Comparison of ENCODE assay signal across 6 mouse cellular contexts in genomic region chr2:21460606-21461005, GRCm38 (mm10).
DNase-seq lines count a peak whose midpoint lies in the region; ATAC-seq and TF ChIP-seq lines count a peak whose summit lies in the region.
"Not testable (repeated sequence)": the region's sequence is repeated elsewhere in the genome, so short reads cannot be mapped to it uniquely, and the experiment has no call there.

No protein-coding gene starts in this region.

- not testable (repeated sequence) for H3K9me3 ChIP-seq in ES-Bruce4 (replicated peaks; ENCODE audit: control insufficient read depth, insufficient read depth, low read length, poor library complexity, severe bottlenecking); ES-E14 (ENCODE audit: control insufficient read depth, insufficient read depth, low read depth, low read length); intestine, embryonic 14.5 days (ENCODE audit: control insufficient read depth, low read length); intestine, embryonic 16.5 days (ENCODE audit: control insufficient read depth, low read length)

- H3K36me3 ChIP-seq in ES-Bruce4 (ENCODE audit: control insufficient read depth, insufficient read depth, low read length, poor library complexity, severe bottlenecking); ES-E14 (ENCODE audit: control insufficient read depth, insufficient read depth, low read length, poor library complexity, severe bottlenecking); intestine, embryonic 14.5 days (ENCODE audit: control insufficient read depth, insufficient read depth, low read length); intestine, embryonic 16.5 days (ENCODE audit: control insufficient read depth, insufficient read depth, low read length): not testable (repeated sequence)

- H3K4me3 ChIP-seq in ES-Bruce4 (ENCODE audit: low read depth, low read length); ES-E14 (ENCODE audit: insufficient read depth in 1 of 2, low read depth in 1 of 2, low read length in 2 of 2, poor library complexity in 1 of 2, severe bottlenecking in 1 of 2); intestine, embryonic 14.5 days (ENCODE audit: low read depth, low read length); intestine, embryonic 16.5 days (ENCODE audit: low read length): not testable (repeated sequence)

- not testable (repeated sequence) for TF ChIP-seq CTCF in ES-Bruce4 (IDR thresholded peaks at IDR 0.05; ENCODE audit: low read depth, low read length)

- H3K27me3 ChIP-seq in ES-Bruce4 (ENCODE audit: control insufficient read depth, insufficient read depth, low read length, poor library complexity, severe bottlenecking); intestine, embryonic 14.5 days (replicated peaks; ENCODE audit: control insufficient read depth, insufficient read depth, low read length); intestine, embryonic 16.5 days (replicated peaks; ENCODE audit: control insufficient read depth, insufficient read depth, low read length): not testable (repeated sequence)

- peak; percentile 76; the same call in 1 of the 2 replicates for ATAC-seq in intestine, embryonic 14.5 days (replicated peaks; ENCODE audit: low FRiP score, low TSS enrichment, low read depth)
- ATAC-seq in intestine, embryonic 16.5 days: peak; percentile 96

- H3K4me2 ChIP-seq in intestine, embryonic 14.5 days (ENCODE audit: low read length); intestine, embryonic 16.5 days (ENCODE audit: low read depth, low read length): not testable (repeated sequence)

- H3K27ac ChIP-seq in ES-Bruce4 (ENCODE audit: insufficient read depth, low read length): peak overlapping the region; percentile 51; the same call in 1 of the 2 replicates
- not testable (repeated sequence) for H3K27ac ChIP-seq in ES-E14 (ENCODE audit: insufficient read depth, low read depth, low read length, poor library complexity, severe bottlenecking); intestine, embryonic 14.5 days (ENCODE audit: low read depth); intestine, embryonic 16.5 days (ENCODE audit: low read length)

- DNase-seq in ES-E14 (ENCODE audit: low read depth, low spot score) (peak; percentile 21), ZHBTc4 (ENCODE audit: low read depth, low spot score) (peak; percentile 57)
- not testable (repeated sequence) for DNase-seq in intestine, embryonic 14.5 days (ENCODE audit: low spot score)
- DNase-seq in large intestine, adult 2 months (ENCODE audit: low read depth, low spot score): peak; percentile 11

- not testable (repeated sequence) for TF ChIP-seq POLR2A in ES-Bruce4 (IDR thresholded peaks at IDR 0.05; ENCODE audit: insufficient read depth, low read length)

- H3K9ac ChIP-seq in ES-Bruce4 (ENCODE audit: low read depth, poor library complexity, severe bottlenecking); ES-E14 (ENCODE audit: insufficient read depth, low read depth, low read length, poor library complexity, severe bottlenecking); intestine, embryonic 14.5 days (ENCODE audit: low read length); intestine, embryonic 16.5 days (ENCODE audit: low read depth, low read length): not testable (repeated sequence)

- in situ Hi-C loops in ES-E14 (cut with MboI; ENCODE audit: low sequenced_read_pairs in 2 of 2, unreplicated experiment in 2 of 2): not testable (repeated sequence)

- H3K4me1 ChIP-seq in ES-Bruce4 (ENCODE audit: control insufficient read depth, insufficient read depth, low read length); ES-E14 (ENCODE audit: control insufficient read depth in 2 of 2, insufficient read depth in 2 of 2, low read length in 2 of 2, poor library complexity in 1 of 2); intestine, embryonic 14.5 days (replicated peaks; ENCODE audit: control insufficient read depth, insufficient read depth, low read length); intestine, embryonic 16.5 days (ENCODE audit: control insufficient read depth, insufficient read depth, low read length): not testable (repeated sequence)

- TF ChIP-seq EP300 in ES-Bruce4 (IDR thresholded peaks at IDR 0.05; ENCODE audit: insufficient read depth, low read depth, low read length): peak; percentile 53; the same call in 1 of the 2 replicates

- 77% methylated on average over 4 of the region's 4 CpGs for WGBS in intestine, embryonic 14.5 days
- 73% methylated on average over 4 of the region's 4 CpGs for WGBS in intestine, embryonic 16.5 days
- WGBS in large intestine, adult 2 months: 29% methylated on average over 4 of the region's 4 CpGs
